Mouse (Mus musculus) MEL (cell line): ENCODE measurements around the gene Ripor3.

Experiments used
- CHD1 ChIP-seq: IDR thresholded peaks from 2 replicates; pipeline ENCODE4 v1.6.1; 2012; ENCODE audit warnings: low read depth, mild to moderate bottlenecking, inconsistent platforms, low read length, improper control_type of control experiment
- CTCF ChIP-seq, 3 experiments: IDR thresholded peaks in 2 of 3; conservative IDR thresholded peaks in 1 of 3; 2 replicates each; pipeline ENCODE4 v1.5.1; 2011 to 2012; ENCODE audit warnings: low read length in 3 of 3, low read depth in 2 of 3, mild to moderate bottlenecking in 2 of 3, improper control_type of control experiment in 1 of 3, inconsistent platforms in 1 of 3, mixed read lengths in 1 of 3, moderate library complexity in 1 of 3; ENCODE audit not compliant: control insufficient read depth in 1 of 3, insufficient read depth in 1 of 3, poor library complexity in 1 of 3, severe bottlenecking in 1 of 3
- EP300 ChIP-seq, 2 experiments: IDR thresholded peaks; 2 replicates each; pipeline ENCODE4 v1.6.1; 2011; ENCODE audit warnings: improper control_type of control experiment in 2 of 2, low read length in 2 of 2, low read depth in 1 of 2, mild to moderate bottlenecking in 1 of 2
- ETS1 ChIP-seq: IDR thresholded peaks from 2 replicates; pipeline ENCODE4 v1.6.1; 2012; ENCODE audit warnings: low read depth, mild to moderate bottlenecking, inconsistent platforms, low read length, improper control_type of control experiment, moderate library complexity
- GABPA ChIP-seq: IDR thresholded peaks from 2 replicates; pipeline ENCODE4 v1.6.1; 2012; ENCODE audit warnings: low read depth, mild to moderate bottlenecking, inconsistent platforms, low read length, improper control_type of control experiment, moderate library complexity
- JUND ChIP-seq: IDR thresholded peaks from 2 replicates; pipeline ENCODE4 v1.6.1; 2011; ENCODE audit warnings: low read depth, mild to moderate bottlenecking, improper control_type of control experiment, low read length
- MYB ChIP-seq: IDR thresholded peaks from 2 replicates; pipeline ENCODE4 v1.6.1; 2011; ENCODE audit warnings: mild to moderate bottlenecking, low read depth, low read length, improper control_type of control experiment
- MYC ChIP-seq: IDR thresholded peaks from 2 replicates; pipeline ENCODE4 v1.6.1; 2011; ENCODE audit warnings: low read depth, mild to moderate bottlenecking, low read length, improper control_type of control experiment, moderate library complexity
- POLR2A ChIP-seq, 2 experiments: IDR thresholded peaks; 2 replicates each; pipeline ENCODE4 v1.6.1; 2011 to 2012; ENCODE audit warnings: low read length in 2 of 2, mild to moderate bottlenecking in 2 of 2, control low read depth in 1 of 2, improper control_type of control experiment in 1 of 2, low read depth in 1 of 2, moderate library complexity in 1 of 2; ENCODE audit not compliant: control insufficient read depth in 1 of 2, insufficient read depth in 1 of 2, poor library complexity in 1 of 2
- POLR2AphosphoS2 ChIP-seq: IDR thresholded peaks from 2 replicates; pipeline ENCODE4 v1.6.1; 2011; ENCODE audit warnings: low read length, improper control_type of control experiment
- SIN3A ChIP-seq: IDR thresholded peaks from 2 replicates; pipeline ENCODE4 v1.6.1; 2012; ENCODE audit warnings: low read length, improper control_type of control experiment, inconsistent platforms
- ZC3H11A ChIP-seq: IDR thresholded peaks from 2 replicates; pipeline ENCODE4 v1.6.1; 2012; ENCODE audit warnings: low read depth, mild to moderate bottlenecking, inconsistent platforms, low read length, improper control_type of control experiment
- ZKSCAN1 ChIP-seq: IDR thresholded peaks from 2 replicates; pipeline ENCODE4 v1.6.1; 2012; ENCODE audit warnings: low read depth, mild to moderate bottlenecking, inconsistent platforms, low read length, improper control_type of control experiment, moderate library complexity
- ZMIZ1 ChIP-seq: IDR thresholded peaks from 2 replicates; pipeline ENCODE4 v1.6.1; 2012; ENCODE audit warnings: low read depth, mild to moderate bottlenecking, inconsistent platforms, low read length, improper control_type of control experiment, moderate library complexity

- no peak for TF ChIP-seq CTCF (IDR thresholded peaks at IDR 0.05 in 2 of 3, conservative IDR thresholded peaks at IDR 0.05 in 1 of 3; ENCODE audit: control insufficient read depth in 1 of 3, insufficient read depth in 1 of 3, low read depth in 2 of 3, low read length in 3 of 3, poor library complexity in 1 of 3, severe bottlenecking in 1 of 3)
- TF ChIP-seq POLR2A (IDR thresholded peaks at IDR 0.05; ENCODE audit: control insufficient read depth in 1 of 2, insufficient read depth in 1 of 2, low read depth in 1 of 2, low read length in 2 of 2, poor library complexity in 1 of 2), result no peak
- no peak for TF ChIP-seq MYC
- TF ChIP-seq CHD1, result no peak
- no peak for TF ChIP-seq ZMIZ1
- TF ChIP-seq ZC3H11A, result no peak
- TF ChIP-seq ZKSCAN1, result no peak
- no peak for TF ChIP-seq EP300 (IDR thresholded peaks at IDR 0.05; ENCODE audit: low read depth in 1 of 2, low read length in 2 of 2)
- TF ChIP-seq MYB, result no peak
- no peak for TF ChIP-seq SIN3A
- TF ChIP-seq GABPA, result no peak
- no peak for TF ChIP-seq JUND
- no peak for TF ChIP-seq POLR2AphosphoS2
- no peak for TF ChIP-seq ETS1
These were observed 13.5 kb upstream of the Ripor3 start for GRCm38 (mm10) chr2:168023763-168024402.
